Mouse (Mus musculus): ENCODE measurements around the gene Srd5a3.

DNA sequence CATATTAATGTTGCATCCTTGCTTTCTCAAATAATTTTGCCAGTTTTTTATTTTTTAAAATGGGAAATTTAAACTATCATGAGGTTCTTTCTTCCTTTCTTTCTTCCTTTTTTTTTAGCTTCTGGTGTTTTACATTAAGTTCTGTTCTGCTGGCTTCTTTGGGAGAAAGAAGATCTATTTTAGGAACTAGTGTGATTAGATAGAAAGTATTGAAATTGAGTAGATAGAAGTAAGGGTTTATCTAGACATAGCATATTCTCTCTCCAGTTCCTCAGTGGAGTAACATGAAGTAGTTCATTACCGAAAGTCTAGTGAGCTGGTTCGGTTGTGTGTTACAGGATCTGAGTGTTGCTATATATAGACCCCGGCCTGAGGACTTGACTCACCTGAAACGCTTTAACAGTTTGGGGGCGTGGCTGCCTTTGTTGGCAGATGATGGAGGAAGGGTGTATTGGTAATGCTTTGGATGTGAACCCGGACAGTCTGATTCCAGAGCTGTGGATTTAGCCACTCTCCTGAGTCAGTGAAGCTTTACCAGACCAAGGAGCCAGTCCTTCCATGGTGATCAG lies 54.4 kb downstream of the Srd5a3 start:
- TF ChIP-seq CTCF (IDR thresholded peaks at IDR 0.05; ENCODE audit: control insufficient read depth, insufficient read depth, low read length) (no peak), POLR2A (IDR thresholded peaks at IDR 0.05; ENCODE audit: borderline replicate concordance, control insufficient read depth, low read depth, low read length) (no peak)

All from bone marrow, adult 2 months (tissue).